Mouse (Mus musculus) olfactory bulb, adult 2 months (tissue): Measurements from ENCODE around the gene Ttc22. TPM values are rescaled to one million over a fixed set of nuclear protein-coding genes. Genes with fewer than 3 reads are reported as not detected.

Experiments
- H3K27ac ChIP-seq: fragments of 200-500 bp; 2 replicates; pipeline ENCODE4 v1.5.1; 2012; ENCODE audit warnings: low read depth, low read length; ENCODE audit not compliant: insufficient read depth
- H3K4me1 ChIP-seq: fragments of 200-500 bp; 2 replicates; pipeline ENCODE4 v1.6.1; 2012; ENCODE audit warnings: low read length; ENCODE audit not compliant: control insufficient read depth, insufficient read depth
- H3K4me3 ChIP-seq: fragments of 200-500 bp; 2 replicates; pipeline ENCODE4 v1.5.1; 2012; ENCODE audit warnings: mild to moderate bottlenecking, low read depth, low read length, moderate library complexity; ENCODE audit not compliant: insufficient read depth
- CTCF ChIP-seq: fragments of 200-500 bp; IDR thresholded peaks from 2 replicates; pipeline ENCODE4 v1.5.1; 2012; ENCODE audit warnings: low read depth, mild to moderate bottlenecking, low read length, moderate library complexity; ENCODE audit not compliant: insufficient read depth
- POLR2A ChIP-seq: fragments of 200-500 bp; IDR thresholded peaks from 2 replicates; pipeline ENCODE4 v1.6.1; 2012; ENCODE audit warnings: mild to moderate bottlenecking, low read depth, low read length, moderate library complexity; ENCODE audit not compliant: insufficient read depth
- WGBS: fragments of 180-500 bp; shearing (Covaris S2); methylation state at CpG from one replicate; pipeline ENCODE4 v1.1.7; 2018; 5-methylcytosine and 5-hydroxymethylcytosine counted together
- polyA plus RNA-seq: library from polyadenylated mRNA; stranded (reverse); fragments of >200 nt; gene quantifications from 2 replicates; pipeline ENCODE4 v1.2.4, GENCODE M21; 2012; ENCODE audit warnings: low replicate concordance; ENCODE audit not compliant: missing spikeins, insufficient read depth, insufficient read length

Ttc22 gene
- polyA plus RNA-seq: not detected in 2 replicates

DNA sequence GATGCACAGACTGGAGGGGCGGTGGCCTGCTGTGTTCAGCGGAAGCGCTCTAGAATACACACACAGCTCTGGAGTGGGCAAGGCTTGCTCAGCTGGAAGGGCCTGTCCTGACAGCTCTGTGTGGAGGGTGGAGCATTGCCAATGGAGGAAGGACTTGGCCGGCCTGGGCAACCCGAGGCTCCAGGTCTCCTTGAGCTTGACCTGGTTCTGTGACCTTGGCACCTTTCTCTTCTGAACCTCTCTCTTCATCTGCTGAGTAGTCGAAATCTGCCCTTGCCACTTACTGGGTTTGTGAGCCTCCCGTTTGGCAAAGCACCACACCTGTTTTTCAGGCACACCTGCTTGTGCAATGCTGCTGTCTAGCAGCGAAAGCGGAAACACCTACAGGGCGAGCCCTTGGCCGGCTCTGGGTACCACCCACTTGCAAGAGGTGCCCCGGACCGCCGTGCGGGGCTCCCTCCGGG lies at the start of gene Ttc22:
Ttc22 (plus strand) TSS at position 403 of the 464 bp plus-strand sequence.
- Histone ChIP-seq H3K27ac (no peak within 1 kb of the TSS), H3K4me1 (peaks cover 13% of the 10 kb centered on the region), H3K4me3 (no peak within 1 kb of the TSS)
- TF ChIP-seq CTCF (no peak), POLR2A (no peak)
- 39% methylated on average over 16 of the region's 16 CpGs for WGBS

GRCm38 (mm10) chr4:106575022-106575421 lies 47.2 kb upstream of the Ttc22 start:
- 84% methylated on average over 8 of the region's 8 CpGs for WGBS
- Histone ChIP-seq H3K27ac (no peak overlapping the region), H3K4me3 (no peak overlapping the region), H3K4me1 (0 out of 2 replicates have a peak, but pooled peaks cover 6% of the 10 kb centered on the region)
- no peak for TF ChIP-seq CTCF
- TF ChIP-seq POLR2A: no peak

DNA sequence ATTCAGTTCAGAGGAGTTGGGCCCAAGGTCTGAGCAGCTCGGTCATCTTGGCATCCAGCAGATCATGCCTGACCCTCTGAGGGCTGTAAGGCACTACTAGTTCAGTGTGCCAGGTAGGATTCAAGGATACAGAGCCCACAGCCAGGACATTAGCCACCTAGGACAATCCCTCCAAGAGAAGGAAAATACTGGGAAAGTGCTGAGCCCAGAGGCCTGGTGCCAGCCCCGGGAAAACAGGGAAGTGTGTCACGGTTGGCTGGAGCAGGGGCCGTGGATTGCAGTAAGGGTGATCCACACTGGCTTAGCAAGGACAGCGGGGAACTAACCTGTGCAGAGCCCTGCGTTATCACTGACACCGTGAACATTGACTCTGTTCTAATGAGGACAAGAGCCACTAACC lies 44.7 kb upstream of the Ttc22 start:
- H3K4me1 ChIP-seq: peaks cover 12% of the 10 kb centered on the region; the same call in 1 of the 2 replicates
- no peak overlapping the region for H3K4me3 ChIP-seq
- 75% methylated on average over 7 of the region's 7 CpGs for WGBS
- TF ChIP-seq CTCF (no peak), POLR2A (no peak)
- no peak overlapping the region for H3K27ac ChIP-seq

DNA sequence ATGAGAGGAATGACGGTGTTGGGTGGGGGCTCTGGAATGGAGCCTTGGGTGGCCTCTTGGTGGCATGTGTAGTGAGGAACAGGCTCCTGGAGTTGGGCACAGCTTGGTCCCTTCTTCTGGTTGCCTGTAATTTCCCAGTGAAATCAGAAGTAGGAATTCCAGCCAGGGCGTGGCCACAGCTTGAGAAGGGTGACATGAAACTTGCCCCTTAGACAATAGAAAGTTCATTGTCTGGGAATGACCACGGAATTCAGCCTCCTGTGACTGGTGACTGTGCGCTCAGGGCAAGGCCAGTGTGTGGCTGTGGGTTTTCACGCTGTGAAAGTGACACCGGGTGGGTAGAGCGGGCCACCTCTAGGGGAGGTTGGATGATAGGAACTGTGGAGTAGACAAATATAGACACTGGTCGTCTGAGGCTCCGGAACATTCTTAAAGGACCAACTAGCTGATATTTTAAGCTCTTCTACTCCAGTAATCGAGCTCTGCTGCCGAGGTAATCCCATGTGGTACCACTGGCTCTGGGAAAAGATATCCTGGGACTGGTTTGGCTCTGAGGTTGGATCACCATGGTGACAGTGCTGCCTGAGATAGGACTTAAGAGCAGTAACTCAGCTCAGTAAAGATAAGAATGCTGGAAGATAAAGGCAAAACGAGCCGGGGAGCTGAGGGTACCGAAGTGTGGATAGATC lies 40.9 kb upstream of the Ttc22 start:
- TF ChIP-seq CTCF: no peak
- TF ChIP-seq POLR2A: no peak
- Histone ChIP-seq H3K4me1 (peaks cover 12% of the 10 kb centered on the region; the same call in 1 of the 2 replicates), H3K27ac (no peak overlapping the region), H3K4me3 (no peak overlapping the region)
- 74% methylated on average over 14 of the region's 14 CpGs for WGBS

- Histone ChIP-seq H3K4me3 (no peak overlapping the region), H3K27ac (no peak overlapping the region), H3K4me1 (peaks cover 7% of the 10 kb centered on the region; the same call in 1 of the 2 replicates)
- WGBS: 91% methylated on average over 15 of the region's 15 CpGs
- TF ChIP-seq POLR2A (no peak), CTCF (no peak)
Measured at GRCm38 (mm10) chr4:106581865-106582204, 40.4 kb upstream of the Ttc22 start.

- H3K4me1 ChIP-seq: peaks cover 6% of the 10 kb centered on the region; the same call in 1 of the 2 replicates
- H3K27ac ChIP-seq: no peak overlapping the region
- H3K4me3 ChIP-seq: no peak overlapping the region
- 92% methylated on average over 12 of the region's 12 CpGs for WGBS
- no peak for TF ChIP-seq POLR2A
- TF ChIP-seq CTCF: no peak
Measured at GRCm38 (mm10) chr4:106582428-106583153, 39.6 kb upstream of the Ttc22 start.

DNA sequence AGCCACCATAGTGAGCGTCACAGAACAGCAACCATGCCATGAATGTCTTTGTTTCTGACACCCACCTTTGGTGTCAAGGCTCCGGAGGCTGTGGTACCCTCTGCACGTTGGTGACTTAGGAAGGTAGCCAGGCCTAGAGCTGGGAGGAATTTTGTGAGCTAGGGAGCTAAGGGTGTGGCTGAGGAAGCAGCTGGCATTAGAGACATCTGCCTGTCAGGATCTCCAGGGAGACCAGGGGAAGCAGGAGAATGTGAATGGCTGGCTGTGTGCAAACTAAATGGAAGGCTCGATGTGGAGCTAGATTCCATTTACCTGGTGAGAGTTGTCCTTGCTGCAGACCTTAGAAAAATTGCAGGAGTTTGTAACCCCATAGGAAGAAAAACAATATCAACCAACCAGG lies 37.6 kb upstream of the Ttc22 start:
- H3K4me3 ChIP-seq: no peak overlapping the region
- TF ChIP-seq CTCF: no peak
- TF ChIP-seq POLR2A: no peak
- H3K4me1 ChIP-seq: peaks cover 6% of the 10 kb centered on the region; the same call in 1 of the 2 replicates
- 84% methylated on average over 4 of the region's 4 CpGs for WGBS
- H3K27ac ChIP-seq: no peak overlapping the region

- 95% methylated on average over 6 of the region's 6 CpGs for WGBS
- Histone ChIP-seq H3K4me1 (no peaks in the 10 kb centered on the region), H3K27ac (no peak overlapping the region), H3K4me3 (no peak overlapping the region)
- TF ChIP-seq POLR2A: no peak
- no peak for TF ChIP-seq CTCF
Measured at GRCm38 (mm10) chr4:106587075-106587474, 35.2 kb upstream of the Ttc22 start.

- Histone ChIP-seq H3K4me3 (no peak overlapping the region), H3K4me1 (no peaks in the 10 kb centered on the region), H3K27ac (no peak overlapping the region)
- WGBS: 77% methylated on average over 9 of the region's 9 CpGs
- TF ChIP-seq POLR2A: no peak
- TF ChIP-seq CTCF: no peak
Measured at GRCm38 (mm10) chr4:106590142-106590541, 32.1 kb upstream of the Ttc22 start.
